Mouse (Mus musculus): ENCODE measurements at regions not wholly inside any gene's neighbourhood (a gene's known extent, or its start where the extent isn't known, plus 50 kb on each side); places are given as distances from the start of the nearest gene placed in this dataset.

DNA sequence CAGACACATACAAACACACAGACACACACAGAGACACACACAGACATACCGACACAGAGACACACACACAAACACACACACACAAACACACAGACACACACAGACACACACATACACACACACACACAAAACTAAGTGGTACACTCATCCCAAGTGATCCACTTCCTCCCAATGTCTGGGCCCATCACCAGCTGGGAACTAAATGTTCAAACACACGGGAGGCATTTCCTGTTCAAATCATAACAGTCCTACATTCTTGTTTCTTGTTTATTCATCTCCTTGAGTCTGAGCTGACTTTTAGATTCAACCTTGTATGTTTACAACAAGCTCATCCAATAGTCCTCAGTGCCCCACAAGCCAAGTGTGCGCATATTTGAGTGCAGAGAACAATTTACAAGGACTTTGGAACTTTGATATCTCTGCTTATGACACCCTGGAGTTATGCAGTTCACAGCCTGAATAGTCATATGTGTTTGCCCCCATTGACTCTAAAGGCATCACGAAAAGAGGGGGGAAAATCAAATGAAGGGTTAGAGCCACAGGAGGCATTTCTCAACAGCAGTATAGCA lies 102.4 kb upstream of the Sp4 start:
- WGBS, result 47% methylated on average over 4 of the region's 4 CpGs
- Histone ChIP-seq H3K4me1 (ENCODE audit: control insufficient read depth, insufficient read depth, low read length) (peaks cover 2% of the 10 kb centered on the region; the same call in 1 of the 2 replicates), H3K79me2 (ENCODE audit: control insufficient read depth, insufficient read depth, low read length) (no peaks in the 10 kb centered on the region), H3K4me3 (ENCODE audit: insufficient read depth, low read depth, low read length) (no peak overlapping the region), H3K36me3 (ENCODE audit: control insufficient read depth, insufficient read depth, low read length) (no peaks in the 10 kb centered on the region), H3K9ac (ENCODE audit: low read depth, low read length) (no peak overlapping the region), H3K27me3 (ENCODE audit: control insufficient read depth, insufficient read depth, low read length) (no peaks in the 10 kb centered on the region), H3K27ac (replicated peaks; ENCODE audit: insufficient read depth, low read depth, low read length) (no peak overlapping the region)
- TF ChIP-seq CTCF (IDR thresholded peaks at IDR 0.05; ENCODE audit: low read depth, low read length) (no peak), POLR2A (IDR thresholded peaks at IDR 0.05; ENCODE audit: extremely low read depth, insufficient read depth, low read length) (no peak)
- peak; percentile 62 for DNase-seq (ENCODE audit: extremely low read depth, low read depth, low spot score)

DNA sequence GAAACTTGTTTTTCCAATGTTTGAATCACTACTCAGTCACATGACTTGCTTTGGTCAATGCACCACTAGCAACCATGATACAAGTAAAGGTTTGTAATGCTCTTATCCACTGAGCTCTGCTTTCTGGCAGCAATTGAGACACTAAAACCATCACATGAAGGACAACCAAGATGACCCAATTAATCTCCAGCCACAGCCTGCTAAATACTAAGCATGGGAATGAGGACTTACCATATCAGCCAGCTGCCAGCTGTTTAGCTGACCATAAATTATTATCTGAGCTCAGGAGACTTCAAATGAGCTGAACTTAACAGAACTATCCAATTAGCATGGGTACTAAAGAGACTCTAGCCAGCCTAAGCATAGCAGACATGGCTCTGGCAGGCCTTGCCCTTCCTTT lies 100.1 kb upstream of the Sp4 start:
- no peak for TF ChIP-seq CTCF (IDR thresholded peaks at IDR 0.05; ENCODE audit: low read depth, low read length)
- no peak for TF ChIP-seq POLR2A (IDR thresholded peaks at IDR 0.05; ENCODE audit: extremely low read depth, insufficient read depth, low read length)
- H3K27ac ChIP-seq (replicated peaks; ENCODE audit: insufficient read depth, low read depth, low read length), result no peak overlapping the region
- H3K36me3 ChIP-seq (ENCODE audit: control insufficient read depth, insufficient read depth, low read length), result no peaks in the 10 kb centered on the region
- no peak overlapping the region for H3K9ac ChIP-seq (ENCODE audit: low read depth, low read length)
- no peaks in the 10 kb centered on the region for H3K79me2 ChIP-seq (ENCODE audit: control insufficient read depth, insufficient read depth, low read length)
- DNase-seq (ENCODE audit: extremely low read depth, low read depth, low spot score), result peak; percentile 13
- H3K4me1 ChIP-seq (ENCODE audit: control insufficient read depth, insufficient read depth, low read length), result peaks cover 2% of the 10 kb centered on the region; the same call in 1 of the 2 replicates
- no peak overlapping the region for H3K4me3 ChIP-seq (ENCODE audit: insufficient read depth, low read depth, low read length)
- no peaks in the 10 kb centered on the region for H3K27me3 ChIP-seq (ENCODE audit: control insufficient read depth, insufficient read depth, low read length)

DNA sequence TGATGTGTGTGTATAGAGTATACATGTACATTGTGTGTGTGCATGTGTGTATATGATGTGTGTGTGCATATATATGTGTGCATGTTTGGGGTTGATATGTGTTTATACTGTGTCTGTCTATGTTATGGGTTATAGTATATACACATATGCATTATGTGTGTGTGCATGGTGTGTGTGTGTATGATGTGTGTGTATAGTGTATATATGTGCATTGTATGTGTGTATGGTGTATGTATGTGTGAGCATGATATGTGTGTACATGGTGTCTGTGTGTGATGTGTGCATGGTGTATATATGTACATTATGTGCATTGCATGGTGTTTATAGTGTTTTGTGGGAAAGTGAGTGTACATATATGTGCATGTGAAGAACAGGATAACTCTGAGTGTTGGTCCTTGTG lies 90.4 kb upstream of the Sp4 start:
- Histone ChIP-seq H3K4me3 (ENCODE audit: insufficient read depth, low read depth, low read length) (no peak overlapping the region), H3K27me3 (ENCODE audit: control insufficient read depth, insufficient read depth, low read length) (no peaks in the 10 kb centered on the region), H3K79me2 (ENCODE audit: control insufficient read depth, insufficient read depth, low read length) (no peaks in the 10 kb centered on the region), H3K27ac (replicated peaks; ENCODE audit: insufficient read depth, low read depth, low read length) (no peak overlapping the region), H3K9ac (ENCODE audit: low read depth, low read length) (no peak overlapping the region), H3K4me1 (ENCODE audit: control insufficient read depth, insufficient read depth, low read length) (no peaks in the 10 kb centered on the region), H3K36me3 (ENCODE audit: control insufficient read depth, insufficient read depth, low read length) (no peaks in the 10 kb centered on the region)
- TF ChIP-seq POLR2A (IDR thresholded peaks at IDR 0.05; ENCODE audit: extremely low read depth, insufficient read depth, low read length), result no peak
- TF ChIP-seq CTCF (IDR thresholded peaks at IDR 0.05; ENCODE audit: low read depth, low read length), result no peak
- no peak for DNase-seq (ENCODE audit: extremely low read depth, low read depth, low spot score)

DNA sequence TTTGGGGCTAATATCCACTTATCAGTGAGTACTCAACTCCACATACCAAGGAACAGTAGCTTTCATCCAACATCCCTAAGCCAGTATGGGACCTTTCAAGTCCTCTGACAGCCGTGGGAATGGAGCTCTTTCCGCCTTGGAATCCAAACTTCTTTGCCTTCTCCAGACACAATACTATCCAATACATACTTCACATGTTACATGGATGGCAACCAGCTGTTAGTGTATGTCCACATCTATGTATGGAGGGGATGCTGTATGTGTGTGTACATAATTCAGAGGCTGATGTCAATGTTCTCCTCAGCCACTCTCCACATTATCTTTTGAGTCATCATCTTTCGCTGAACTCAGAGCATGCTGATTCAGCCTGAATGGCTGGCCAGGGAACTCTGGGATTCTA lies 79.8 kb upstream of the Sp4 start:
- Histone ChIP-seq H3K9ac (ENCODE audit: low read depth, low read length) (no peak overlapping the region), H3K79me2 (ENCODE audit: control insufficient read depth, insufficient read depth, low read length) (no peaks in the 10 kb centered on the region), H3K4me1 (ENCODE audit: control insufficient read depth, insufficient read depth, low read length) (no peaks in the 10 kb centered on the region), H3K36me3 (ENCODE audit: control insufficient read depth, insufficient read depth, low read length) (no peaks in the 10 kb centered on the region), H3K27ac (replicated peaks; ENCODE audit: insufficient read depth, low read depth, low read length) (no peak overlapping the region), H3K27me3 (ENCODE audit: control insufficient read depth, insufficient read depth, low read length) (no peaks in the 10 kb centered on the region), H3K4me3 (ENCODE audit: insufficient read depth, low read depth, low read length) (no peak overlapping the region)
- 93% methylated on average over 3 of the region's 3 CpGs for WGBS
- no peak for TF ChIP-seq POLR2A (IDR thresholded peaks at IDR 0.05; ENCODE audit: extremely low read depth, insufficient read depth, low read length)
- no peak for TF ChIP-seq CTCF (IDR thresholded peaks at IDR 0.05; ENCODE audit: low read depth, low read length)
- DNase-seq (ENCODE audit: extremely low read depth, low read depth, low spot score), result no peak

DNA sequence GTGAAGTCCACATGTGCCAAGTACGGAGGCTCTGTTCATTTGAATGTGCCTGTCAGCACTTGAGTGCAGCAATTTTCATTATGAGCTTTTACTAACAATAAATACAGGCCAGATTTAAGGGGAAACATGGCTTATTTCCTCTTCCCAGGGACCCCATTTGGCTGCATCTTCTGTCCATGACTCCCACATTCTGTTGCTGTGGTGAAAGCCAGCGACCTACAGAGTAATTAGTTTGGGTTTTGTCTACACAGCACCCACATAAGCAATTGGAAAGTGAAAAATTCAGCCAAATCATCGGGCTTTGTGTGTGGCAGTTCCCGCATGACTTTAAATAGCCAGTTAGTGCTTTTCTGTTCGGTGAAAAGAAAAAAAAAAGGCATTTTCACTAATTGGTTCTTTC lies 76.7 kb upstream of the Sp4 start:
- 78% methylated on average over 5 of the region's 5 CpGs for WGBS
- no peak for DNase-seq (ENCODE audit: extremely low read depth, low read depth, low spot score)
- no peaks in the 10 kb centered on the region for H3K4me1 ChIP-seq (ENCODE audit: control insufficient read depth, insufficient read depth, low read length)
- H3K27me3 ChIP-seq (ENCODE audit: control insufficient read depth, insufficient read depth, low read length), result no peaks in the 10 kb centered on the region
- H3K36me3 ChIP-seq (ENCODE audit: control insufficient read depth, insufficient read depth, low read length), result no peaks in the 10 kb centered on the region
- H3K79me2 ChIP-seq (ENCODE audit: control insufficient read depth, insufficient read depth, low read length), result no peaks in the 10 kb centered on the region
- no peak overlapping the region for H3K4me3 ChIP-seq (ENCODE audit: insufficient read depth, low read depth, low read length)
- H3K27ac ChIP-seq (replicated peaks; ENCODE audit: insufficient read depth, low read depth, low read length), result no peak overlapping the region
- H3K9ac ChIP-seq (ENCODE audit: low read depth, low read length), result no peak overlapping the region
- no peak for TF ChIP-seq CTCF (IDR thresholded peaks at IDR 0.05; ENCODE audit: low read depth, low read length)

DNA sequence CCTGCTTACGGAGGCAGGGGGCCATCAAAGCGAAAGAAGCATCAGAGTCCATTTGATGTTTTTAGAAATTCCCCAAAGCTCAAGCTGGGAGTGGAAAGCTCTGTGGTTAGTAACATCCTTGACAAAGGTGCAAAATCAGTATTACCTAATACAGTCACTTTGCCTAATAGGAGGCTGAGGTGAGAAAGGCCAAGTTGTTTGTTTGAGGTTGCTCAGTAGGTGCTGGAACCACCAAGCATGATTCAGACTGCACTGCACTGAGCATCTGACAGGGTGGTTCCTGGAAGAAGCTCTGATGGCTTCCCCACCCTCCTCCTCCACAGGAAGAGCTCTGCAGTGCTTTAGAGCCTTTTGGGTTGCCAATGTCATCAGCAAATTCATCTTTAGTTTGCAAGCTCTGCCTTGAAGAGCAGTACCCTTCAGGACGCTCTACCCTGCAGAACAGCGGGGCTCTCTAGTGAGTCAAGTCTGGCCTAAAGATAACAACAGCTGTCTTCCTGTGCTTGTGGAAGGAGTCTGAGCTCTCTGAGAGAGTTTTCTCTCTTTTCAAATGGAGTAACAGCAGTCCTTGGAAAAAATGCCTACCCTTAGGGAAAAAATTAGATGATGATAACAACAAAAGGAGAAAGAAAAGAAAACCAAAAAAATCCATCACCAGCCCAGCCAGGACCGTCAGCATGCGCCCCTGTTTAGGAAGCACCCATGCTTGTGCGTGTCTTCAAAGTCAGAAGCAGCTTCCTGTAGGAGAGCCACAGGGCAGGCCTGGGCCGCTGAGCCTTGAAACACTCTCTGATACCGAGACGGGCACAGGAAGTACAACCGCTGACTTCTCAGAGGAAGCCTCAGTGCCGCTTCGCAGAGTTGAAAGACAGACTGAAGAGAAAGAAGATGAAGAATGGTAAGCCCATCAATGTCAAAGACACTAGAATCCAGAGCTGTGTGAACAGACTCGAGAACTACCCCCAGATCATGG lies 75.6 kb upstream of the Sp4 start:
- Histone ChIP-seq H3K36me3 (ENCODE audit: control insufficient read depth, insufficient read depth, low read length) (no peaks in the 10 kb centered on the region), H3K4me1 (ENCODE audit: control insufficient read depth, insufficient read depth, low read length) (no peaks in the 10 kb centered on the region), H3K4me3 (ENCODE audit: insufficient read depth, low read depth, low read length) (no peak overlapping the region), H3K79me2 (ENCODE audit: control insufficient read depth, insufficient read depth, low read length) (no peaks in the 10 kb centered on the region), H3K27me3 (ENCODE audit: control insufficient read depth, insufficient read depth, low read length) (no peaks in the 10 kb centered on the region), H3K27ac (replicated peaks; ENCODE audit: insufficient read depth, low read depth, low read length) (no peak overlapping the region), H3K9ac (ENCODE audit: low read depth, low read length) (no peak overlapping the region)
- TF ChIP-seq CTCF (IDR thresholded peaks at IDR 0.05; ENCODE audit: low read depth, low read length) (no peak), POLR2A (IDR thresholded peaks at IDR 0.05; ENCODE audit: extremely low read depth, insufficient read depth, low read length) (no peak)
- no peak for DNase-seq (ENCODE audit: extremely low read depth, low read depth, low spot score)
- 73% methylated on average over 14 of the region's 14 CpGs for WGBS

Data from liver, adult 2 months (tissue).